Mouse (Mus musculus) small intestine, adult 2 months (tissue): ENCODE measurements around the gene Gm36028. TPM values are rescaled to one million over a fixed set of nuclear protein-coding genes. Genes with fewer than 3 reads are reported as not detected.

Experiments
- H3K27ac ChIP-seq: fragments of 200-500 bp; 2 replicates; pipeline ENCODE4 v1.5.1; 2012; ENCODE audit warnings: low read depth, low read length, control low read depth, inconsistent platforms; ENCODE audit not compliant: insufficient read depth
- H3K27me3 ChIP-seq: fragments of 200-500 bp; 2 replicates; pipeline ENCODE4 v1.6.1; 2012; ENCODE audit warnings: mild to moderate bottlenecking, moderate library complexity, low read length, inconsistent platforms; ENCODE audit not compliant: control insufficient read depth, insufficient read depth
- H3K36me3 ChIP-seq: fragments of 200-500 bp; 2 replicates; pipeline ENCODE4 v1.6.1; 2012; ENCODE audit warnings: mild to moderate bottlenecking, low read length, control low read depth, inconsistent platforms; ENCODE audit not compliant: control insufficient read depth, insufficient read depth
- H3K4me1 ChIP-seq: fragments of 200-500 bp; 2 replicates; pipeline ENCODE4 v1.6.1; 2012; ENCODE audit warnings: low read length, inconsistent platforms, mixed read lengths; ENCODE audit not compliant: control insufficient read depth, insufficient read depth, insufficient read length
- H3K4me3 ChIP-seq: fragments of 200-500 bp; 2 replicates; pipeline ENCODE4 v1.5.1; 2012; ENCODE audit warnings: low read depth, mild to moderate bottlenecking, control low read depth, inconsistent platforms, low read length, moderate library complexity
- CTCF ChIP-seq: fragments of 200-500 bp; IDR thresholded peaks from 2 replicates; pipeline ENCODE4 v1.5.1; 2012; ENCODE audit warnings: low read depth, mild to moderate bottlenecking, control low read depth, inconsistent platforms, low read length, moderate library complexity, mixed read lengths; ENCODE audit not compliant: insufficient replicate concordance, insufficient read length; ENCODE audit errors: extremely low read depth
- POLR2A ChIP-seq: fragments of 200-500 bp; IDR thresholded peaks from 2 replicates; pipeline ENCODE4 v1.6.1; 2012; ENCODE audit warnings: low read depth, mild to moderate bottlenecking, control low read depth, inconsistent platforms, low read length, moderate library complexity
- WGBS: fragments of 180-500 bp; shearing (Covaris S2); methylation state at CpG from one replicate; pipeline ENCODE4 v1.1.7; 2018; 5-methylcytosine and 5-hydroxymethylcytosine counted together
- polyA plus RNA-seq: library from polyadenylated mRNA; depleted of rRNA; stranded (reverse); fragments of >200 nt; gene quantifications from 2 replicates; pipeline ENCODE4 v1.2.3, GENCODE M21; 2012

Gene Gm36028
- polyA plus RNA-seq, 1 experiment, result not detected

DNA sequence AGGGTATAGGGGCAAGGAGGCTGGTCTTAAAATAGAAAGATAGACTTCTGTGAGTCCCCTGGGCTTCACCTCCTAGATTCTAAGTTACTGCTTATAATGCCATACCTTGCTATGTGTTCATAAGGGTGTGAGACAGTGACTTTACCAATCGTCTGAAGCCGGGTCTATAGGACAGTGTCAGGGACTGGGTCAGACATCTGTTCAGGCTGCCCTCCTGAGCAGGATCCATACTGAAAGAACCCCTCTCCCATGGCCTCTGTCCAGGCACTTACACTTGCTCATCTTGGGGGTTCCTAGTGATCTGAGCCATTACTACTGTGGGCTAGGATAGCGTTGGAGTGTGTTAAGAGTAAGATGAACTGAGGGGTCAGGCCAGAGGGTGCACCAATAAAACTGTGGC, 34.7 kb downstream of the Gm36028 start:
- no peak overlapping the region for H3K4me3 ChIP-seq
- no peaks in the 10 kb centered on the region for H3K4me1 ChIP-seq
- TF ChIP-seq CTCF, result no peak
- TF ChIP-seq POLR2A, result no peak
- H3K27me3 ChIP-seq, result no peaks in the 10 kb centered on the region
- no peak overlapping the region for H3K27ac ChIP-seq
- no peaks in the 10 kb centered on the region for H3K36me3 ChIP-seq
- WGBS, result 97% methylated on average over 3 of the region's 3 CpGs

DNA sequence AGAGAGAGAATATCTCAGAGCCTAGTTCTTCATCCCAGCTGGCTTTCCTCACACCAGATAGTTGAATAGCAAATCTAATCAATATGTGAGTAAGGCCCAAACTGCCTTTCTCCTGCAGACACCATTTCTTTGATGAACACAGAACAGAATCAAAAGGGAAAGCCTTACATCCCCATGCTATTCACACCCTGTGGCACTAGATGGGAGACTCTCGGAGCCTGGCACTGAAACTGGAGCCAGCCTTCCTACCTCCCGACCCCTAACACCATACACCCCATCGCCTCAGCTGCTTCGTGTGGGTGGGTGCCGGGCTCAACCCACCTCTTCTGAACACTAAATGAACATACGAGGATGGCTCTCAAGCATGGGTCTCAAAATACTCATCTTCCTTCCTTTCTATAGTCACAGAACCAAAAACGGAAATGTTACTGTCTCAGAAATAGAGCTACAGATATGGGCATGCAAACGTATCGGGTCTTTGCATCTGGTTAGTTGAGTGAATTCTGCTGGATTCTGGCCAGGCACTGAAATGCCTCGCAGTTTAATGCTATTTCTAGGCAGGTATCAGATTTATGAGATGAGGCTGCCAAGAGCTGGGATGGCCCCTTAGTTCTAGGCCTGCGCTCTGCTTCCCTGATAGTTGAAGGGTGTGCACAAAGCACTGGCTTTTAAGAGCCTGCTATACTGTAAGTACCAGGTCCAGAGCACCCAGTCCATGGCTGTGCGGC, 36.0 kb downstream of the Gm36028 start:
- 94% methylated on average over 12 of the region's 12 CpGs for WGBS
- no peaks in the 10 kb centered on the region for H3K36me3 ChIP-seq
- H3K27ac ChIP-seq, result no peak overlapping the region
- H3K27me3 ChIP-seq, result no peaks in the 10 kb centered on the region
- no peak overlapping the region for H3K4me3 ChIP-seq
- H3K4me1 ChIP-seq, result no peaks in the 10 kb centered on the region
- TF ChIP-seq CTCF (no peak), POLR2A (no peak)

DNA sequence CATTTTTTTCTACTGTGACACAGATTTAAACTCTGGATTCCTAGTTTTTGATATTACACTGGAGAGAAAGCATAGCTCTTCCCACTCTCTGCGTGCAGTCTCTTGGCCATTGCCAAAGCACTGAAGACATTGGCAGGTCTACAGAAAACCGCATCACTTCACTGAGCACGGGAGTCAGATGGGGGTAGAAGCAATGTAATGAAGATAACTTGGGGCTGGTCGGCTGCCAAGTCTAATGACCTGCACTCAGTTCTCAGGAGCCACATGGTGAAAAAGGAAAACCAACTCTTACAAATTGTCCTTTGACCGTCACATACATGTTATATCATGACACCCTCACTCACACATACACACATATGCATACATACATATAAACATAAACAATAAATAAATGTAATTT, 37.0 kb downstream of the Gm36028 start:
- TF ChIP-seq CTCF (no peak), POLR2A (no peak)
- H3K36me3 ChIP-seq, result no peaks in the 10 kb centered on the region
- 54% methylated on average over 5 of the region's 5 CpGs for WGBS

DNA sequence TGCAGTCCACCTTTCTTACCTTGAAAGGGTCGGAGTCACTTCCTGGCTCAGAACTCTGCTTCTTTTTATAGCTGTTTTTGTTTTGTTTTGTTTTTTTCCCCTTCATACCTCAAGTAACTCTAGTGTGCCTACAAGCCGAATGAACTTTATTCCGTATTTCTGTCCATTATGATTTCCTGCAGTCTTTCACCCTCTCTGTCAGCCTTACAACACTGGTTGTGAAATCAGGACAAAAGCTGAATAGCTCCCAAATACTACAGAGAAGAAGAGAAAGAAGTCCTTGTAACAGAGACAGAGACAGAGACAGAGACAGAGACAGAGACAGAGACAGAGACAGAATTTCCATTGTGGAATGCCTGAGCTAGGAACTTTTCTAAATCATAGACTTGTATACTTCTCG, 43.0 kb downstream of the Gm36028 start:
- no peak for TF ChIP-seq POLR2A
- TF ChIP-seq CTCF, result no peak
- 91% methylated on average over 4 of the region's 4 CpGs for WGBS
- Histone ChIP-seq H3K27ac (no peak overlapping the region), H3K4me3 (no peak overlapping the region), H3K27me3 (0 out of 2 replicates have a peak, but pooled peaks cover 2% of the 10 kb centered on the region), H3K36me3 (no peaks in the 10 kb centered on the region), H3K4me1 (peaks cover 3% of the 10 kb centered on the region; the same call in 1 of the 2 replicates)

More for the DNA sequence above, 37.0 kb downstream of the Gm36028 start:
- Histone ChIP-seq H3K4me1 (no peaks in the 10 kb centered on the region), H3K27ac (no peak overlapping the region), H3K4me3 (no peak overlapping the region), H3K27me3 (no peaks in the 10 kb centered on the region)

DNA sequence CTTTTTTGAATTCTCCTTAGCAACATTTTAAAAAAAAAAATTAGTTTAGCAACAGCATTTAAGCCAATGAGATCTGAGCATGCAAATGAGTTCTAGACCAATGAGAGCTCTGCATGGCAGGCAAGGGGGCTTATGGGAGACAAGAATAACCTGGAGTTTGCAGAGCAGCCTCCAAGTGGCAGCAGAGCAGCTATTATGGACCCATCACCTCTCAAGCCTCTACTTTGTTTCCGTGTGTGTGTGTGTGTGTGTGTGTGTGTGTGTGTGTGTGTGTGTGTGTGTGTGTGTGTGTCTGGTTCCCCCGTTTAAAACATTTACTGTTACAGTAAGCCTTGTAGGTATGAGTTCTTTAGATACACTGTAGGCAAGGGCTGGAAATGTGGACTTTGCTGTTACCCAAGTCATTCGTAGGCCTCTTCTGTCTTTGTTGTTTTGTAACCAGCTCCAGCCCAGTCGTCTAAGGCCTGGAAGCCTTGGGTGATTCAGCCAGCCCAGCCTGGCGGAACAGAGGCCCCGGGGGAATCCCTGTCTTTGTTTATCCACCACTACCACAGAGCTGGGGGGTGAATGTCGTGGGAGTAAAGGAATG, 46.5 kb downstream of the Gm36028 start:
- Histone ChIP-seq H3K27me3 (0 out of 2 replicates have a peak, but pooled peaks cover 2% of the 10 kb centered on the region), H3K36me3 (no peaks in the 10 kb centered on the region), H3K4me1 (peaks cover 3% of the 10 kb centered on the region; the same call in 1 of the 2 replicates), H3K4me3 (no peak overlapping the region), H3K27ac (peak overlapping the region; percentile 21; the same call in 1 of the 2 replicates)
- WGBS, result 18% methylated on average over 7 of the region's 7 CpGs
- no peak for TF ChIP-seq CTCF
- TF ChIP-seq POLR2A, result no peak

GRCm38 (mm10) chr16:37813691-37814382, 47.1 kb downstream of the Gm36028 start:
- no peak overlapping the region for H3K4me3 ChIP-seq
- WGBS, result 32% methylated on average over 5 of the region's 5 CpGs
- H3K36me3 ChIP-seq, result no peaks in the 10 kb centered on the region
- H3K27ac ChIP-seq, result no peak overlapping the region
- H3K4me1 ChIP-seq, result peaks cover 3% of the 10 kb centered on the region; the same call in 1 of the 2 replicates
- 0 out of 2 replicates have a peak, but pooled peaks cover 2% of the 10 kb centered on the region for H3K27me3 ChIP-seq
- TF ChIP-seq POLR2A (no peak), CTCF (no peak)

DNA sequence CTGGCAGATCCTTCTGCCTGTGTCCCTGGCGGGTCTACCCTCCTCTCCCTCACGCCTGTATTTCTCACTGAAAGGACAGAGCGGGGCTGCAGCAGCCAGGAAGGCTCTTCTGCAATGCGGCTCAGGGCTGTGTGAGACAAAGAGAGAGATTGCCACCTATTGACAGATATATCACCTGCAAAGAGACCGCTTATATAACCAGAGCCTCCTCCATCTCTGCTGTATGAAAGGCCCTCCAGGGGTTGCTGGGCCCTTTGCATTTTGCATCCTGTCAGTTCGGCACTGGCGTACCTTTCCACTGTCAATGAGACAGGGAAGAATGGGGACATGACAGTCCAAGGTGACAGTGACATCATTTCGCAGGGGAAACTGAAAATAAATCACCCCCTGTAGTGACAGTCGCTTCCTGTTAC, 48.5 kb downstream of the Gm36028 start:
- no peak overlapping the region for H3K4me3 ChIP-seq
- H3K27ac ChIP-seq, result no peak overlapping the region
- H3K36me3 ChIP-seq, result no peaks in the 10 kb centered on the region
- H3K4me1 ChIP-seq, result peaks cover 3% of the 10 kb centered on the region; the same call in 1 of the 2 replicates
- 0 out of 2 replicates have a peak, but pooled peaks cover 2% of the 10 kb centered on the region for H3K27me3 ChIP-seq
- 56% methylated on average over 9 of the region's 9 CpGs for WGBS
- TF ChIP-seq CTCF (no peak; the same call in 1 of the 2 replicates), POLR2A (no peak)
